Mouse (Mus musculus) bone marrow, adult 2 months (tissue): ENCODE measurements around the gene Tln2.

Experiments used
- CTCF ChIP-seq: fragments of 200-500 bp; IDR thresholded peaks from 2 replicates; pipeline ENCODE4 v1.5.1; 2011; ENCODE audit warnings: low read length, control low read depth; ENCODE audit not compliant: control insufficient read depth, insufficient read depth
- POLR2A ChIP-seq: fragments of 200-500 bp; IDR thresholded peaks from 2 replicates; pipeline ENCODE4 v1.6.1; 2011; ENCODE audit warnings: low read depth, mild to moderate bottlenecking, control low read depth, low read length, borderline replicate concordance; ENCODE audit not compliant: control insufficient read depth

DNA sequence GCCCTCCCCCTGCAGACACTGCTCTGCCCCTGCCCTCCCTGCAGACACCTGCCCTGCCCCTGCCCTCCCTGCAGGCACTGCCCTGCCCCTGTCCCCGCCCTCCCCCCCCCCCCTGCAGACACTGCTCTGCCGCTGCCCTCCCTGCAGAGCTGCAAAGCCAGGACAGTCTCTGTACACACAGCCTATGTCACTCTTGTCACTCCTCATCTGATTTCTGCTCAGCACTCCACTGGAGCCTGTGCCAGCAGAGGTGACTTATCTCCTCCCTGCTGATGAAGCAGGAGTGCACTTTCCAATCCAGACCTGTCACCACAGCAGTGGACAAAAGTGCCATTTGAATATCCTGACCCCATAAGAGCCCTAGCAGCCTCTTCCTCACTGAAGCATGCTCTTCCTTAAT, 118.0 kb downstream of the Tln2 start:
- no peak for TF ChIP-seq POLR2A
- TF ChIP-seq CTCF, result no peak
